Mouse (Mus musculus) CD4-positive, CD25-positive, alpha-beta regulatory T cell, adult 9 weeks (primary cell): ENCODE data around the gene Zfp384. TPM values are rescaled to one million over a fixed set of nuclear protein-coding genes. Genes with fewer than 3 reads are reported as not detected.

ENCODE experiments used
- polyA plus RNA-seq: library from polyadenylated mRNA; unstranded; fragments of 100-300 nt; shearing (Covaris generic); gene quantifications from one replicate; pipeline ENCODE4 v1.2.1, GENCODE M21; 2017

Zfp384 gene
- polyA plus RNA-seq: 14.6 TPM

DNA sequence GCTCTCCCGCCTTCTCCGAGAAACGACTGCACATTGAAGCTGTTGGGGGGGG, at the start of gene Zfp384:
TSS of gene Zfp384 (plus strand) at position 17 of the 52 bp plus-strand sequence.

DNA sequence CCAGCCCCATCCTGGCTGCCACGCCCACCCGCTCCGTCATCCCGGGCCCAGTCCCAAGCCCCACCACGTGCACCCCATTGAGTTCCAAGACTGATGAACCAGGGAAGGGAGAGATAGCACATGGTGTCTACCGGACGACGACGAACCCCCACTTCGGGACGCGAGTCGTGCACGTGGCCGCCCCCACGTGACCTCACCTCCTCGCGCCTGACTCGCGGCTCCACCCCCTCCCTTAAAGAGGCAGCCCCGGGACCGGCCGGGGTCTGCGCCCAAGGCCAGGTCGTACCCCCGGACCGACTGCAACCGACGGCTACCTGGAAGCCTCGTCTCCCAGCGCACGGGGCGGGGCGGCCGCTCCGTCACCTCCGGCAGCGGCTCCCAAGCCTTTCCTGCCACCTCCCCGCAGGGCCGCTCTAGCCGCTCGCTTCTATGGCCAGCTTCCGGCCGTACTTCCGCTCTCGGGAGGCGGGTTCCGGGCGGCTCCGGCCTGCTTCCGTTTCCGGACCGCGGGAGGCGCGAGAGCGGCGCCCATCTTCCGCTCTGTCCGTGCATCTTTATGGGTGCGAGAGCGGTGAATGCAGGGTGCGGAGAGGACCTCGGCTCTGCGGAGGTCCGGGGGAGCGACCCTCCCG, 43.7 kb upstream of the Zfp384 start, which contains the start of gene Cops7a:
TSS of gene Cops7a (minus strand) at position 451 of the 632 bp plus-strand sequence.

DNA sequence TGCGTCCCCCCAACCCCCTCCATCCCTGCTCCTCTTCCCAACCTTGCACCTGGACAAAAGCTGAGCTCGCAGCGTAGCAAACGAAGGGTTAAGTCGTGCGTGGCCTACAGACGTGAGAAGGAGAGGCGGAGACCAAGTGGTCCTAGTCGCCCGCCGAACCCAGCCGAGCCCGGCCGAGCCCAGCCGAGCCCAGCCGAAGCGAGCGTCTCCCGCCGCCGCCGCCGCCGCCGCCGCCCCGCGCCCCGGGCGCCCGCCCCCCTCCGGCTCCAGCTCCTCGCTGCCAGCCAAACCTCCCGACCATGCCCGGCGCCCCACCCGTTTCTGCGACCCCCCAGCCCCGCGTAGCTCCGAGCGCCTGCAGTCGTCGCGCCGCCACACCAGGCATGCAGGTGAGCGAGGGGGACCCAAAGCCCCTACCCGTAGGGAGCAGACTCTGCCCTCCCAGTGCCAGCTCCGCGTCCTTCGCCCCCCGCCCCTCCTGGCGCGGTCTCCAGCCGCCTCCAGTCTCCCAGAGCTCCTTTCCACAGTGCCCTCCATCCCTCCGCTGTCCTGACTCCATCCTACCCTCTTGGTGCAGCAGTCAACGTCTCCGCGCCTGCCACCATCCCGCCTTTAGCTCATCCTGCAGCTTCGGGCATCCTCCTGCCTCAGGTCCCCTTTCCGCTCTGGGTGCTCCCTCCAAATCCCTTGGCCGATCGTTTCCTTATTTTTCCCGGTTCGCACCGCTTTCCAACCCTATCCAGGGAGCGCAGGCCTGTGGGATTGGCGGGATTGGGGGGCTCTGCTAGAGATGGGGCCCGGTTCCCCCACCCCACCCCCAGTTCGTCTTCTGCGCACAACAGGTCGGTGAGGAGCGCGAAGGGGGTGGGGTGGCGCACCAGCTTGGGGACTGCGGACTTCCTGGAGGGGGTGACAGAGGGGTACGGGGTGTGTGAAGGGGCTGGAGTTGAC, 12.1 kb upstream of the Zfp384 start, which contains the start of gene Pianp:
TSS of gene Pianp (plus strand) at position 144 of the 951 bp plus-strand sequence.

DNA sequence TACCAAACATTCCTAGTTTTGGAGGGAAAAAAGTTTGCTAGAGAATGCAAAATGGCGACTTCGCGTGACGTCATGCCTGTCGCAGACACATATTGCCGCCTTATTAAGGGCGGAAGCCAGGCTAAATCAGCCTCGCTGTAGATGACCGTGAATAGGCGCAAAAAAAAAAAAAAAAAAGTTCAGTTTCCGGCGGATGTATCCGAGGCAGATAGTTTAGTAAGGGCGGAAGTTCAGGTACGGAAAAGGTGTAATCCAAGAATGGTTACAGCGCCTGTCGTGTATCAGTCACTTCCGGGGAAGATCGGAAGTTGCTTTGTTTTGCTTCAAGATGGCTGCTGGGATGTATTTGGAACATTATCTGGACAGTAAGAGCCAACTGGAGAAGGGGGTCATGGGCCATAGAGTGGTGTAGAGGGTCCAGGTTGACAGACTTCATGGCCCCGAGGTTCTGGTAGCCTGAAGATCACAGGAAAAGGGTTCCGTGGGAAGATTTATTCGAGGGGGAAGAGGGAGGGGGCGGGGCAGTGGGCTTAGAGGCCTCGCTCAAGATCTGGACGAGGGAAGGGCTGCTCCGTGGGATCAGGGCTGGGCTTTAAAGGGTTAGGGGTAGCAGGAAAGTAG, 30.7 kb downstream of the Zfp384 start, which contains the start of gene Ing4:
TSS of gene Ing4 (plus strand) at position 228 of the 621 bp plus-strand sequence.

GRCm38 (mm10) chr6:125049678-125050077, 40.7 kb downstream of the Zfp384 start, which contains the start of gene Acrbp:
Acrbp (plus strand) TSS chr6:125049689.

DNA sequence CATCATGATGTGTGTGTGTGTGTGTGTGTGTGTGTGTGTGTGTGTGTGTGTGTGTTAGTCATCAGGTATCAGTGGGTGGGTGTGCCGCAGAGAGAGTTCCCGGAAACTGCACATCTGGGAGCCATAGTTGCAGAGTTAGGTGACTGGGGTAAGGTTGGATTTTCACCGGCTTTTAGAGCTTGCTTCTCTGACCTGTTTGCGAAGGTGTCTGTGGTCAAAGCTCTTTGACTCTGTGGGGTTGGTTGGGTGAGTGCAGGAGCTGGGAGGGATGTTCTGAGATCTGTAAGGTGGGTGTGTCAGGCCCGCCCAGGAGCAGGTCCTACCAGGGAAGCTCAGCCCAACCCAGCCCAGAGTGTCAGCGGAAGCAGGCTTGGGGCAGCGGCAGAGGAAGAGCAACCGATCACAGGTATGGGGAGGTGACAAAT, 58.6 kb downstream of the Zfp384 start, which contains the start of gene Lpar5:
TSS of gene Lpar5 (plus strand) at position 350 of the 425 bp plus-strand sequence.

Other genes starting within 250 kb of the Zfp384 start
- gene Eno2, start 239.5 kb upstream of the Zfp384 start, polyA plus RNA-seq: 5.0 TPM
- 2.5 TPM for gene Lrrc23, start 229.4 kb upstream of the Zfp384 start, polyA plus RNA-seq
- 8.1 TPM for gene Spsb2, start 200.5 kb upstream of the Zfp384 start, polyA plus RNA-seq
- 133 TPM for gene Tpi1, start 194.8 kb upstream of the Zfp384 start, polyA plus RNA-seq
- 133 TPM for gene Usp5, start 179.7 kb upstream of the Zfp384 start, polyA plus RNA-seq
- 8.8 TPM for gene Cdca3, start 179.6 kb upstream of the Zfp384 start, polyA plus RNA-seq
- gene Gnb3, start 168.9 kb upstream of the Zfp384 start, polyA plus RNA-seq: not detected
- gene P3h3, start 151.4 kb upstream of the Zfp384 start, polyA plus RNA-seq: 0.10 TPM
- 0.43 TPM for gene Gpr162, start 145.2 kb upstream of the Zfp384 start, polyA plus RNA-seq
- gene Cd4, start 120.9 kb upstream of the Zfp384 start, polyA plus RNA-seq: 308 TPM
- 4.4 TPM for gene Lag3, start 97.4 kb upstream of the Zfp384 start, polyA plus RNA-seq
- gene Ptms, start 89.0 kb upstream of the Zfp384 start, polyA plus RNA-seq: 10.0 TPM
- gene Mlf2, start 77.8 kb upstream of the Zfp384 start, polyA plus RNA-seq: 107 TPM
- gene Cops7a, start 43.6 kb upstream of the Zfp384 start, polyA plus RNA-seq: 116 TPM
- gene Pianp, start 12.5 kb upstream of the Zfp384 start, polyA plus RNA-seq: 0.42 TPM
- 92.1 TPM for gene Ing4, start 30.6 kb downstream of the Zfp384 start, polyA plus RNA-seq
- 30.7 TPM for gene Acrbp, start 40.5 kb downstream of the Zfp384 start, polyA plus RNA-seq
- gene Lpar5, start 58.8 kb downstream of the Zfp384 start, polyA plus RNA-seq: 16.7 TPM
- 89.0 TPM for gene Chd4, start 86.8 kb downstream of the Zfp384 start, polyA plus RNA-seq
- 70.8 TPM for gene Nop2, start 122.8 kb downstream of the Zfp384 start, polyA plus RNA-seq
- 12.5 TPM for gene Iffo1, start 136.1 kb downstream of the Zfp384 start, polyA plus RNA-seq
- gene Gapdh, start 157.3 kb downstream of the Zfp384 start, polyA plus RNA-seq: 331 TPM
- gene Ncapd2, start 182.6 kb downstream of the Zfp384 start, polyA plus RNA-seq: 27.3 TPM
- gene Mrpl51, start 182.7 kb downstream of the Zfp384 start, polyA plus RNA-seq: 117 TPM
- gene Vamp1, start 206.4 kb downstream of the Zfp384 start, polyA plus RNA-seq: 64.9 TPM
- gene Tapbpl, start 222.7 kb downstream of the Zfp384 start, polyA plus RNA-seq: 136 TPM
- 663 TPM for gene Cd27, start 227.9 kb downstream of the Zfp384 start, polyA plus RNA-seq